Mouse (Mus musculus): ENCODE data around the gene B430306N03Rik. TPM values are rescaled to one million over a fixed set of nuclear protein-coding genes. Genes with fewer than 3 reads are reported as not detected.

The B430306N03Rik gene
- polyA plus RNA-seq, 1 experiment from 2014 or later, result 4.3 TPM

- no peak overlapping the region for H3K4me2 ChIP-seq
- H3K9ac ChIP-seq, result no peak overlapping the region
- no peaks in the 10 kb centered on the region for H3K4me1 ChIP-seq (replicated peaks)
- H3K36me3 ChIP-seq (replicated peaks), result 0 out of 2 replicates have a peak, but pooled peaks cover 7% of the 10 kb centered on the region
- 45% methylated on average over 2 of the region's 2 CpGs for WGBS (ENCODE audit: insufficient replicate concordance)
- no peak for ATAC-seq (ENCODE audit: insufficient read depth)
- no peaks in the 10 kb centered on the region for H3K9me3 ChIP-seq (replicated peaks)
- no peak overlapping the region for H3K27ac ChIP-seq (replicated peaks)
- no peak overlapping the region for H3K4me3 ChIP-seq (replicated peaks)
- no peaks in the 10 kb centered on the region for H3K27me3 ChIP-seq
Measured at GRCm38 (mm10) chr17:48312124-48312523, 3.8 kb upstream of the B430306N03Rik start.

- no peaks in the 10 kb centered on the region for H3K27me3 ChIP-seq
- H3K9ac ChIP-seq, result no peak overlapping the region
- no peak for ATAC-seq (ENCODE audit: insufficient read depth)
- H3K9me3 ChIP-seq (replicated peaks), result no peaks in the 10 kb centered on the region
- 83% methylated on average over 1 of the region's 1 CpGs for WGBS (ENCODE audit: insufficient replicate concordance)
- no peak overlapping the region for H3K27ac ChIP-seq (replicated peaks)
- no peak overlapping the region for H3K4me3 ChIP-seq (replicated peaks)
- H3K4me1 ChIP-seq (replicated peaks), result peaks cover 33% of the 10 kb centered on the region
- H3K4me2 ChIP-seq, result no peak overlapping the region
- no peaks in the 10 kb centered on the region for H3K36me3 ChIP-seq (replicated peaks)
Measured at GRCm38 (mm10) chr17:48318686-48319085, 2.7 kb downstream of the B430306N03Rik start.

GRCm38 (mm10) chr17:48321279-48321678 is 5.3 kb downstream of the B430306N03Rik start:
- Histone ChIP-seq H3K4me2 (no peak overlapping the region), H3K9ac (no peak overlapping the region), H3K9me3 (replicated peaks) (no peaks in the 10 kb centered on the region), H3K4me1 (replicated peaks) (peaks cover 33% of the 10 kb centered on the region), H3K27me3 (no peaks in the 10 kb centered on the region), H3K4me3 (replicated peaks) (no peak overlapping the region), H3K27ac (replicated peaks) (no peak overlapping the region), H3K36me3 (replicated peaks) (no peaks in the 10 kb centered on the region)
- no peak for ATAC-seq (ENCODE audit: insufficient read depth)
- WGBS (ENCODE audit: insufficient replicate concordance), result 56% methylated on average over 2 of the region's 2 CpGs

GRCm38 (mm10) chr17:48323236-48323635 is 7.3 kb downstream of the B430306N03Rik start:
- Histone ChIP-seq H3K4me1 (replicated peaks) (peaks cover 33% of the 10 kb centered on the region), H3K4me2 (no peak overlapping the region), H3K9me3 (replicated peaks) (no peaks in the 10 kb centered on the region), H3K9ac (no peak overlapping the region), H3K4me3 (replicated peaks) (no peak overlapping the region), H3K27ac (replicated peaks) (no peak overlapping the region), H3K27me3 (no peaks in the 10 kb centered on the region), H3K36me3 (replicated peaks) (no peaks in the 10 kb centered on the region)
- 50% methylated on average over 3 of the region's 3 CpGs for WGBS (ENCODE audit: insufficient replicate concordance)
- ATAC-seq (ENCODE audit: insufficient read depth), result no peak

GRCm38 (mm10) chr17:48324258-48324657 is 8.3 kb downstream of the B430306N03Rik start:
- H3K4me1 ChIP-seq (replicated peaks), result peaks cover 33% of the 10 kb centered on the region
- no peak overlapping the region for H3K9ac ChIP-seq
- ATAC-seq (ENCODE audit: insufficient read depth), result peak; percentile 55; the same call in 1 of the 2 replicates
- H3K4me3 ChIP-seq (replicated peaks), result no peak overlapping the region
- H3K9me3 ChIP-seq (replicated peaks), result no peaks in the 10 kb centered on the region
- H3K27me3 ChIP-seq, result no peaks in the 10 kb centered on the region
- peak overlapping the region; percentile 33 for H3K27ac ChIP-seq (replicated peaks)
- WGBS (ENCODE audit: insufficient replicate concordance), result 39% methylated on average over 5 of the region's 5 CpGs
- no peak overlapping the region for H3K4me2 ChIP-seq
- no peaks in the 10 kb centered on the region for H3K36me3 ChIP-seq (replicated peaks)

- ATAC-seq (ENCODE audit: insufficient read depth), result no peak
- no peak overlapping the region for H3K4me3 ChIP-seq (replicated peaks)
- H3K27ac ChIP-seq (replicated peaks), result no peak overlapping the region
- H3K4me2 ChIP-seq, result no peak overlapping the region
- H3K27me3 ChIP-seq, result no peaks in the 10 kb centered on the region
- H3K36me3 ChIP-seq (replicated peaks), result no peaks in the 10 kb centered on the region
- H3K9ac ChIP-seq, result no peak overlapping the region
- WGBS (ENCODE audit: insufficient replicate concordance), result 76% methylated on average over 6 of the region's 6 CpGs
- peaks cover 28% of the 10 kb centered on the region for H3K4me1 ChIP-seq (replicated peaks)
- H3K9me3 ChIP-seq (replicated peaks), result no peaks in the 10 kb centered on the region
Measured at GRCm38 (mm10) chr17:48325093-48325492, 9.2 kb downstream of the B430306N03Rik start.

GRCm38 (mm10) chr17:48325638-48326037 is 9.7 kb downstream of the B430306N03Rik start:
- Histone ChIP-seq H3K27ac (replicated peaks) (no peak overlapping the region), H3K36me3 (replicated peaks) (no peaks in the 10 kb centered on the region), H3K9ac (no peak overlapping the region), H3K4me2 (no peak overlapping the region), H3K4me3 (replicated peaks) (no peak overlapping the region), H3K9me3 (replicated peaks) (no peaks in the 10 kb centered on the region), H3K4me1 (replicated peaks) (peaks cover 22% of the 10 kb centered on the region), H3K27me3 (no peaks in the 10 kb centered on the region)
- ATAC-seq (ENCODE audit: insufficient read depth), result no peak
- 69% methylated on average over 11 of the region's 11 CpGs for WGBS (ENCODE audit: insufficient replicate concordance)

GRCm38 (mm10) chr17:48326656-48327055 is 10.7 kb downstream of the B430306N03Rik start:
- H3K4me2 ChIP-seq, result no peak overlapping the region
- no peaks in the 10 kb centered on the region for H3K9me3 ChIP-seq (replicated peaks)
- H3K36me3 ChIP-seq (replicated peaks), result no peaks in the 10 kb centered on the region
- ATAC-seq (ENCODE audit: insufficient read depth), result no peak
- no peak overlapping the region for H3K4me3 ChIP-seq (replicated peaks)
- 73% methylated on average over 4 of the region's 4 CpGs for WGBS (ENCODE audit: insufficient replicate concordance)
- peaks cover 15% of the 10 kb centered on the region; the same call in 1 of the 2 replicates for H3K4me1 ChIP-seq (replicated peaks)
- no peak overlapping the region for H3K9ac ChIP-seq
- no peaks in the 10 kb centered on the region for H3K27me3 ChIP-seq
- H3K27ac ChIP-seq (replicated peaks), result no peak overlapping the region

- Histone ChIP-seq H3K4me2 (no peak overlapping the region), H3K4me3 (replicated peaks) (no peak overlapping the region), H3K36me3 (replicated peaks) (no peaks in the 10 kb centered on the region), H3K27me3 (no peaks in the 10 kb centered on the region), H3K9me3 (replicated peaks) (no peaks in the 10 kb centered on the region), H3K27ac (replicated peaks) (no peak overlapping the region), H3K9ac (no peak overlapping the region), H3K4me1 (replicated peaks) (0 out of 2 replicates have a peak, but pooled peaks cover 4% of the 10 kb centered on the region)
- no peak for ATAC-seq (ENCODE audit: insufficient read depth)
- WGBS (ENCODE audit: insufficient replicate concordance), result 65% methylated on average over 2 of the region's 2 CpGs
Measured at GRCm38 (mm10) chr17:48332524-48332923, 16.6 kb downstream of the B430306N03Rik start.

GRCm38 (mm10) chr17:48334186-48334585 is 18.2 kb downstream of the B430306N03Rik start:
- Histone ChIP-seq H3K4me2 (no peak overlapping the region), H3K9me3 (replicated peaks) (no peaks in the 10 kb centered on the region), H3K36me3 (replicated peaks) (no peaks in the 10 kb centered on the region), H3K9ac (no peak overlapping the region), H3K27ac (replicated peaks) (no peak overlapping the region), H3K4me3 (replicated peaks) (no peak overlapping the region), H3K4me1 (replicated peaks) (0 out of 2 replicates have a peak, but pooled peaks cover 4% of the 10 kb centered on the region), H3K27me3 (no peaks in the 10 kb centered on the region)
- no peak for ATAC-seq (ENCODE audit: insufficient read depth)
- whole genome bisulfite sequencing (ENCODE audit: insufficient replicate concordance), result 71% methylated on average over 4 of the region's 4 CpGs

- no peak overlapping the region for H3K27ac ChIP-seq (replicated peaks)
- H3K4me2 ChIP-seq, result no peak overlapping the region
- 0 out of 2 replicates have a peak, but pooled peaks cover 4% of the 10 kb centered on the region for H3K4me1 ChIP-seq (replicated peaks)
- no peaks in the 10 kb centered on the region for H3K9me3 ChIP-seq (replicated peaks)
- H3K9ac ChIP-seq, result no peak overlapping the region
- H3K4me3 ChIP-seq (replicated peaks), result no peak overlapping the region
- H3K36me3 ChIP-seq (replicated peaks), result no peaks in the 10 kb centered on the region
- 2% methylated on average over 6 of the region's 6 CpGs for WGBS (ENCODE audit: insufficient replicate concordance)
- H3K27me3 ChIP-seq, result no peaks in the 10 kb centered on the region
- ATAC-seq (ENCODE audit: insufficient read depth), result peak; percentile 57; the same call in 1 of the 2 replicates
Measured at GRCm38 (mm10) chr17:48336857-48337256, 20.9 kb downstream of the B430306N03Rik start.

- no peaks in the 10 kb centered on the region for H3K36me3 ChIP-seq (replicated peaks)
- no peaks in the 10 kb centered on the region for H3K9me3 ChIP-seq (replicated peaks)
- H3K4me1 ChIP-seq (replicated peaks), result peaks cover 4% of the 10 kb centered on the region; the same call in 1 of the 2 replicates
- ATAC-seq (ENCODE audit: insufficient read depth), result no peak
- H3K27me3 ChIP-seq, result no peaks in the 10 kb centered on the region
- H3K27ac ChIP-seq (replicated peaks), result no peak overlapping the region
- H3K4me3 ChIP-seq (replicated peaks), result no peak overlapping the region
- H3K9ac ChIP-seq, result no peak overlapping the region
- WGBS (ENCODE audit: insufficient replicate concordance), result 93% methylated on average over 1 of the region's 1 CpGs
- no peak overlapping the region for H3K4me2 ChIP-seq
Measured at GRCm38 (mm10) chr17:48340267-48340666, 24.3 kb downstream of the B430306N03Rik start.
